Mouse (Mus musculus) heart, postnatal 0 days (tissue): ENCODE results near the gene Cdh8.

Experiments used
- CTCF ChIP-seq: IDR thresholded peaks from 2 replicates; pipeline ENCODE4 v1.5.1; 2016; ENCODE audit warnings: antibody characterized with exemption, control low read depth, low read depth
- EP300 ChIP-seq: IDR thresholded peaks from 2 replicates; pipeline ENCODE4 v1.6.1; 2016; ENCODE audit warnings: antibody characterized with exemption, low read depth

DNA sequence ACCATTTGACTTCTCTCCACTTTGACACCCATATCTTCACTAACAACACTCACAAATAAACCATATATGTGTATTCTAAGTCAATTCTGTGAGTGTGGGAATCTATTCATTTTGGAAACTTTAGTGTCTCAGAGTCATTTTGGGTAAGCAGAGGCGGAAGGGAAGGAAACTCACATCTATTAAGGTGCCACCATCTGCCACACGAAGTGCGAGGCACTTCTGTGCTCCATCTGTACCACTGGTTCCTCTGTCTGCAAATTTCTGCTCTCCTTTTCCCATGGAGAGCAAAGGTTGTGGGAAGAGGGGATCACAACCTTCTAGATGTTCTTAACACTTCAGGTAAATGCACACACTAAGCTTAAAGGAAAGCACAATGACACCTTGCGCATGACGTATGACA, 46.2 kb downstream of the Cdh8 start:
- TF ChIP-seq CTCF (no peak), EP300 (no peak)
